Mouse (Mus musculus): ENCODE results near the gene Gba.
"Not testable (repeated sequence)": the region's sequence is repeated elsewhere in the genome, so short reads cannot be mapped to it uniquely, and the experiment has no call there.

The Gba gene

DNA sequence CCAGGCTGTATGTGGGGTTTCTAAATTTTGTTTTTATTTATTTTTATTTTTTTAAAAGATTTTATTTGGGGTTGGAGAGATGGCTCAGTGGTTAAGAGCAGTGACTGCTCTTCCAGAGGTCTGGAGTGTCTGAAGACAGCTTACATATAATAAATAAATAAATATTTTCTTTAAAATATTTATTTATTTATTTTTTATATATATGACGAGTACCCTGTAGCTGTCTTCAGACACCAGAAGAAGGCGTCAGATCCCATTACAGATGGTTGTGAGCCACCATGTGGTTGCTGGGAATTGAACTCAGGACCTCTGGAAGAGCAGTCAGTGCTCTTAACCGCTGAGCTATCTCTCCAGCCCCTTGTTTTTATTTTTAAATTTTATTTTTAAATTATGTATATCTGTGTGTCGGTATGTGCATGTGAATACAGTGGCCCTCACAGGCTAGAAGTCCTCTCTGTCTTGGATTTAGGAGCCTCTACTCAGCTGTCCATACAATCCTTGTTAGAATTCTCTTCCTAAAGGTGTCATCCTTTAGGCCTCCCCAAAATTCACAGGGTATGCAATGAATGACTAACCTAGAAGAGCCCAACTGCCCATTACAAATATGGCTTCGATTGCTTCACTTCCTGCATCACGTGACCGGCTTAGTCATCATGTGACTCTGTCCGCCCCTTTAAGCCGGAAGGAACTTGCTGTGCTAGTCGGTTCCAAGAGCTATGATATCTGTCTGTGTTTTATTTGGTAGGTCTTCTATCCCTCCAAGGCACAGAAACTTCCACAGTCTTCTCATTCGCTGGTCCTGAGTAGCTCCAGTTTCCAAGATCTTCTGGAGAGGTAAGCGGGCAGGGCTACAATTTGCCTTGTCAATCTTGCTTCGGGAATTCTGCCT is at the start of gene Gba:
Gba (plus strand) TSS at position 676 of the 889 bp plus-strand sequence.
- DNase-seq = peak; percentile 76

DNA sequence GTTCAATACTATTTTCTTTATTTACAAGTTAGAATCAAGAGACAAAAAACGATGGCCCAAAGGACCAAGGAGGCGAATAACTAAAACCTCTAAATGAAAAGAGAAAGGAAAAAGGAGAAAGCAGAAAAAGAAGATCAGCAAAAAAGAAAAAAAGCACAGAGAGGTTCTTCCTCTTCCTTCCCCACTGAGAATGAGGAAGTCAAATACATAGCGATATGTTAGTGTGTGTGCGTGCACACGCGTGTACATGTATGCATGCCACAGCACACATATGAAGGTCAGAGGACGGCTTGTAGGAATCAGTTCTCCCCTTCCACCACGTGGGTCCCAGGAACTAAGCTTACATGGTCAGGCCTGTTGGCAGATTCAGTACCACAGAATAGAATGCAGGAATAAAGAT is 45.8 kb upstream of the Gba start:
- DNase-seq = no peak

DNA sequence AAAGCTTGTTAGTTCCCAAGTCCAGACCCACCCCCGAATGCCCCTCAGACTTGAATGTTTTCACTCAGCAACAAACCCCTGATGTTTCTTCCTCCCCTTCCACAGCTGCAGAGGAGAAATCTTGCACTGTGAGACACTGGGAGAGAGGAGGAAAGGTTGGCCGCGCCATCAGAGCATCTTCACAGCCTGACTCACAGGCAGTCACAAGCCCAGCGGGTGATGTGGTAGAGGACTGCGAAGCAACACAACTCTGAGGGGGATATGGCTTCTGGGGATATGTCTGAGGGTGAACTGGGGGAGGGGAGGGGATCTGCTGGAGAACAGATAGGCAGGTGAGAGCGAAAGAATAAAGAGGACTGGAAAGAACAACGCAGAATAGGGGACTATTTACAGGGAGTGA is 44.1 kb upstream of the Gba start:
- no peak for DNase-seq

DNA sequence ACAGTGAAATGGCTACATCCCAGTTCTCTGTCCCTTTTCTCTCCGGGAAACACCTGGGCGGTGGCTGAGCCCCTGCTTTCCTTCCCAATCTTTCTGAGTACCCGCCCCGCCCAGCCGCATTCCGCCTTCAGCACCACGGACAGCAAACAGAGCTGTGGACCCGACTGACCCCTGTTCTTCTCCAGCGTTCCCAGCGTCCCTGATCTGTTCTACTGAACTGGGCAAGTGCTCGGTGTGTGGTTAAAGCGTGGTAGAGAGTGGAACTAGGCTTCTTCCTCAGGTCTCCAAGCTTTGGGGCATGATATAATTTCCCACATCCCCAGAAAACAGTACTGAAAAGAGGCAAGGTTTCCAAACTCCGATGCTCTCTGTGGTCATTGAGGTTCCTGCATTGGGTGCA is 43.5 kb upstream of the Gba start:
- no peak for DNase-seq

DNA sequence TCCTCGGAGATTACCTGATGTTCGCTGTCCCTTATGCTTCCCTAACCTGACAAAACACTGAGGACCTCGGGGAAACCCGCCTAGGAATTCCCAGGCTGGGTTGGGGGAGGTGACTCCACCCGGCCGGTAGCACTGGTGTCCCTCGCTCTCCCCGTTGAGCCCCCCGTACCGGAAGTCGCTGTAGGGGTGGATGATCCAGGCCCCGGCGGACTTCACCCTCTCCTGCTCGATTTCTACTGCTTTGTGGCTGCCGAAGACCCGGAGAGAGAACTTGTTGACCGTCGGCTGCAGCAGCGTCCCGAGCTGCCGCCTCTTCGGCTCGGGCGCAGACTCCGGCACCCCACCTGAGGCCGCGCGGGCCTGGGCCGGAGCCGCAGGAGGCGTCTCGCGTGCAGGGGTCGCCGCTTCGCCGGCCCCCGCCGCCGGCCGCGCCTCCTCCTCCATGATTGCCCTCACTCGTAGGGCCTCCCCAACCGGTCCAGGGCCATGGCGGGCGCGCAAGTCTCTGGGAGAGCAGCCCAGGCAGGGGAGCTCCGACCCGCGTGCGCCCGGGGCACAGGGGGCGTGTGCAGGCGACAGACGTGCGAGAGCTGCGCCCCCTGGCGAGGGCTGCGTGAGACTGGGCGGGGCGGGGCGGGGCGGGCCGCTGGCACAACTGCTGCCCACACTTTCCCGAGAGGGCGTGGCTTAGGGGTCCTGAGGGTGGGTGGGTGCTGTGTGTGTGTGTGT is 42.9 kb upstream of the Gba start, which contains the start of gene Hcn3:
Hcn3 (minus strand) TSS at position 581 of the 729 bp plus-strand sequence.
- DNase-seq = no peak

DNA sequence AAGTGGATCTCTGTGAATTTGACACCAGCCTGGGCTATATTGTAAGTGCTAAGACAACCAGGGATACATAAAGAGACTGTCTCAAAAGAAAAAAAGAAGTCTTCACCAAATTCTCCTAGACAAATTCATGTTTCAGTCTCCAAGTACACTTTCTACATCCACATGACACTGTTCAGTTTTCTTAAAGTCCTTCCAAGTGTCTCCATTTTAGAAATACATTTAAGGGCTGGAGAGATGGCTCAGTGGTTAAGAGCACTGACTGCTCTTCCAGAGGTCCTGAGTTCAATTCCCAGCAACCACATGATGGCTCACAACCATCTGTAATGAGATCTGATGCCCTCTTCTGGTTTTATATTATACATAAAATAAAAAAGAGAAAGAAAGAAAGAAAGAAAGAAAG is 41.5 kb upstream of the Gba start:
- not testable (repeated sequence) for DNase-seq

DNA sequence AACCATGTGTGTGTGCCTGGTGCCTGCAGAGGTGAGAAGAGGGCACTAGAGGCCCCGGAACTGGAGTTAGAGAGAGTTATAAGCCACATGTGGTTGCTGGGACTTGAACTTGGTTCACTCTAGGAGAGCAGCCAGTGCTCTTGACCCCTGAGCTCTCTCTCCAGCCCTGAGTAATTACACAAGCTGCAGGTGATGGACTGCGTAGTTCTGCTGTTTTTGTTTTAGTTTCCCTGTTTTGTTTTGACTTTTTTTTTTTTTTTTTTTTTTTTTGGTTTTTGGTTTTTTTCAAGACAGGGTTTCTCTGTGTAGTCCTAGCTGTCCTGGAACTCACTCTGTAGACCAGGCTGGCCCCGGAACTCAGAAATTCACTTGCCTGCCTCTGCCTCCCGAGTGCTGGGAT is 40.9 kb upstream of the Gba start:
- no peak for DNase-seq

DNA sequence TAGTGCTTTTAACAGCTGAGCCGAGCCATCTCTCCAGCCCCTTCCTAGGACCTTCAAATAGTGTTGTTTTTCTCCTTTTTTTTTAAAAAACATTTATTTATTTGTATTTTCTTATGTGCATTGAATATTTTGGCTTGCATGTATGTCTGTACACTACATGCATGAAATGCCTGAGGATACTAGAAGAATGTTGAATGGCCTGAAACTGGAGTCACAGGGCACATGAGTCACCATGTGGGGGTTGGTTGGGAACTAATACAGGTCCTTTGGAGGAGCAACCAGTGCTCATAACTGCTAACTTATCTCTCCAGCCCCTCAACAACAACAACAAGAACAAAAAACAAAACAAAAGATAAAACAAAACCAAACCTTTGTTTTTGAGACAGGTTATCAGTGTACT is 39.6 kb upstream of the Gba start:
- DNase-seq = no peak

DNA sequence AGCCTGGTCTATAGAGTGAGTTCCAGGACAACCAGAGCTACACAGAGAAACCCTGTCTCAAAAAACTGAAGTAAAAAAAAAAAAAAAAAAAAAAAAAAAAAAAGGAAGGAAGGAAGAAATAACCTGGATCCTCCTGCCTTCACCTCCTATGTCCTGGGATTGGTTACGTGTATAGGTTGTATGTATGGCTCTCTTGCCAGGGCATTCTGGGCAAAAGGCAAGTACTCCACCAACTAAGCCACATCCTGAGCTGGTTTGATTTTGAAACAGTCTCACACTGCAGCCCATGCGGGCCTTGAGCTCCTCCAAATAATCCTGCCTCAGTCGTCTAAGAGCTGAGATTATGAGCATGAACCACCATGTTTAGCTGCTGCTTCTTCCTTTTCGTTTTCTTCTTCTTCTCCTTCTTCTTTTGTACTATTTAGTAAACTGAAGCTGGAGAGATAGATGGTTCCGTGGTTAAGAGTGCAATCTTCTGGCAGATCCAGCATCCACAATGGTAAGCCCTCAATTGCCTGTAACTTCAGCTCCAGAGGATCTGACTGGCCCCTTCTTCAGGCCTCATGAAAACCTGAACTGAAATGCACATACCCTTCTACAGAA is 39.0 kb upstream of the Gba start:
- no peak for DNase-seq

DNA sequence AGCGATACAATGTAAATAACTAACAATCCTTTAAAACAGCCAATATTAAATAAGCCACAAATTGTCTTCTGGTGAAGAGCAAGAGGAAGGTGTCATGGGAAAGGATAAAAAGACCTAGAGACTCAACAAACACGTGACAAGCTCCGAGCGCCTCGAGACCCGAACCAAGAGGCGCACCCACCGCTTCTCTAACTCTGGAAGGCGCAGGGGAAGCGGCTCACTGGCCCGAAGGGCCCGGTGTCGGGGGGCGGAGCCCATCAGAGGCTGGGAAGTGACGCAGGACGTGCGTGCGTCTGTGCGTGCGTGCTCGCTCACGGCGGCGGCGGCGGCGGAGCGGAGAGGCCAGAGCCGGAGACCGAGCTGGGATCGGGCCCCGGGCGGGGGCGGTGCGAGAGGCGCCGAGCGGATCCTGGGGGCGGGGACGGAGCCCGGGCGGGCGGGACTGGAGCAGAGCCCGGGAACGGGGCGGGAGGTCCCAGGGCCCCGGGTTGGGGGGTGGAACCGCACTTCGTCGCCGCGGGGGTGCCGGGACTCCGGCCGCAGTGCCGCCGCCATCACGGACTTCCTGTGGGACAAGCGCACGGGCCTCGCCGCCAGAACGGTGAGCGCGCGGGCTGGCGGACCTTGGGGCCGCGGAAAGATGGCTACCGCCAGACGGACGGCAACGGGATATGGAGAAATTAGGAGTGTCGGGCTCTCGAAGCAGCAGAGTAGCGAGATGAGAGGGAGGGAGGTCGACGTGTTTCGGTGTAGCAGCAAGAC is 38.0 kb upstream of the Gba start, which contains the start of gene Clk2:
Clk2 (plus strand) TSS at position 290 of the 762 bp plus-strand sequence.
- peak; percentile 94 for DNase-seq

DNA sequence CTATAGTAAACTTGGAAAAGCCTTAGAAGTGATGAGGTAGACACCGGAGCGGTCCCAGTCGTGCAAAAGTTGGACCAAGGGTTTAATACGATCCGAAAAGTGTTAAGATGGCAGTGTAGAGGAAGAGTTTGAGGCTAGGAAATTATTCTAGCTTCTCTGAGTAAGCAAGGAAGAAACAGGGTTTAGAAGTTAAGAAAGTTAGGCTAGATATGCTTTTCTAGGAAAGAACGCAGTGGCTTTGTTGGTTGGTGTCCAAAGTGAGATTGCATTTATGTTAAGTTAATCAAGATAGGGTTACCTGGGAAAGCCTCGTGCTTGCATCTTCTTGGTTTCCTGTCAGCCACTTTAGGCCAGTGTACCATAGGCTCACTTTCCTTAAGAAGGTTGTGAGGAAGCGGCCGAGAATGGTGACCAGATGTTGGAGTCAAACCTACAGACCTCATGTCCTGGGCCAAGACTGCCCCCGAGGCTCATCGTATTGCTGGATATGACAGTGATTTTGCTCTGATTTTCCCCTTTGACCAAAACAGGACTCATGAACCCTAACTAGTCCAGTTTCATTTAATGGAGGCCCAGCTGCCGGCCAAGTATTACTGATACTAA is 37.4 kb upstream of the Gba start:
- DNase-seq = no peak

DNA sequence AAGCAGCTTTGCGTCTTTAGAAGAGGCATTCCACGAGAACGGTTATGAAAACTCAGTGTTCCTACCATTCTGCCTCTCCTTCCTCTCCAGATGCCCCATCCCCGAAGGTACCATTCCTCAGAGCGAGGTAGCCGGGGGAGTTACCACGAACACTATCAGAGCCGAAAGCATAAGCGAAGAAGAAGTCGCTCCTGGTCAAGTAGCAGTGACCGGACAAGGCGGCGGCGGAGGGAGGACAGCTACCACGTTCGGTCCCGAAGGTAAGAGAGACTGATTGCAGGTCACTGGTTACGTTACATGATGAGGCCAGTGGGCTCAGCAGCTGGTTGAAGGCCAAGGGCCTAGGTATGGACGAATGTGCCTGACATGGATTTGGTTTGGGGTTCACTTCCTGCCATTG is 35.8 kb upstream of the Gba start:
- DNase-seq = no peak

DNA sequence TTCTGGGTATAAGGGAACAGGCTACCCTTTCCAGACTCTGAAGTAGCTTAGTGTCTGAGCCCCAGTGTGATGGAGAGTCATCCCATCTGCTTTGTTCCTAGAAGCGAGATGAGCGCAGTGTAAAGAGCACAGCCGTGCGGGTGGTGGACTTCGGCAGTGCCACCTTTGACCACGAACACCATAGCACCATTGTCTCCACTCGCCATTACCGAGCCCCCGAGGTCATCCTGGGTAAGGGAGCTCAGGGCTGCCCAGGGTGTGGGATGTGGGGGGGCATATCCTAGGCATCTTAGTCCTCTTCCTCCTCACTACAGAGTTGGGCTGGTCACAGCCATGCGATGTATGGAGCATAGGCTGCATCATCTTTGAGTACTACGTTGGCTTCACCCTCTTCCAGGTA is 27.9 kb upstream of the Gba start:
- no peak for DNase-seq

DNA sequence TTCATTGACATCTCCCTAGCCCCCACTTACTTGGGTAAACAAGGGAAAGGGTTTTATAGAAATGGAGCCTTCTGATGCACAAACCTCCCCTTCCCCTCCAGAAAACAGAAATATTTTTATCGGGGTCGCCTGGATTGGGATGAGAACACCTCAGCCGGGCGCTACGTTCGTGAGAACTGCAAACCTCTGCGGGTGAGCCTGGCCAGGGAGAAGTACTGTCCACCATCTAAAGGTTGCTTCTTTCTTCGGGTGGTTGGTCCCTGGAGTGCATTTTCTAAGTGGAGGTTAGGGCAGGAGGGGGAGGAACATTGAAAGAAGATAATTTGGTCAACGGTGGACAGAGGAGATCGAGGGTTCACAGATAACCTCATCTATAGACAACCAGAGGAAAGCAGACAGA is 27.2 kb upstream of the Gba start:
- DNase-seq = no peak

DNA sequence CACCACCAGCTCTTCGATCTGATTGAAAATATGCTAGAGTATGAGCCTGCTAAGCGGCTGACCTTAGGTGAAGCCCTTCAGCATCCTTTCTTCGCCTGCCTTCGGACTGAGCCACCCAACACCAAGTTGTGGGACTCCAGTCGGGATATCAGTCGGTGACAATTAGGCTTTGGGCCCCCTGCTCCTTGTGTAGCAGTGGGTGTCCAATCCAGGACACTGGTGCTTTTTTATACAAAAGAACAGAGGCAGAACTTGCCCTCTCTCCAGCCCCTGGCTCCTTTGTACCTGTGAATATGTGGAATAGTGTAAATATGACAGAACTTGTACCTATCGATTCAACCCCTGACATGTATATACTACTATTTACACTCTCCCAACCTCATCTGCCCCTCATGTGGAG is 26.3 kb upstream of the Gba start:
- no peak for DNase-seq

DNA sequence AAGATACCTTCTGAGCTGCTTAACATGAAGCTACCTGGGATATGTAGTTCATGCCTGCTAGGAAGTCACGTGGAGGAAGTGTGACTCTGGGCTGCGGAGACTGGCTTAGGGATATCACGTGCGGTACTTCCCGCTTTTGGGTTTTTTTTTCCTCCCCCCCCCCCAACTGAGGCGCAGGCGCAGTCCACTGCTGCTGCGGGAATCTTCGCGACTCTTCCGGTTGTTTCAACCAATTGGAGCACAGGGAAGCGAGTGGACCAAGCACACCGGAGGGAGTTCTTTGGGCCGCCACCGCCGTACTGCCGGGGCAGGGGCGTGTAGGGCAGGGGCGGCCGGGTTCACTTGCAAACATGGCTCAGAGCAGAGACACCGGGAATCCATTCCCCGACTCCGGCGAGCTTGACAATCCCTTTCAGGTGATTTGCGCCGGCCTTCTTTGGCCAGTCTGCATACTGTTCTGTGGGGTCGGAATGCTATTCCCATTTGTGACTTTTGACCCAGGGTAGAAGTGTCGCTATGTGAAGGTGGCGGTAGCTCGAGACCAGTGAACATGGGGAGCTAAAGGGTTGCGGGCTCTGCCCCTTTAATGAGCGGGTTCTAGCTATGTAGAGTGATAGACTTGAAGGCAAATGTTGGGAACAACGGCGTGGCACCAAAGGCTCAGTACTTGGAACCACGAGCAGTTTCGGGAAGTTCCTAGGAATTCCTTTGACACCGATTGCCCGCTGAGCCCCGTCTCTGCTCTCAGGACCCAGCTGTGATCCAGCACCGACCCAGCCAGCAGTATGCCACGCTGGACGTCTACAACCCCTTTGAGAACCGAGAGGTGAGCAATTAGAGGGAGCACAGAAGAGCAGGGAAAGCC is 25.3 kb upstream of the Gba start, which contains the start of gene Scamp3:
Scamp3 (plus strand) TSS at position 232 of the 865 bp plus-strand sequence.
- peak; percentile 95 for DNase-seq

DNA sequence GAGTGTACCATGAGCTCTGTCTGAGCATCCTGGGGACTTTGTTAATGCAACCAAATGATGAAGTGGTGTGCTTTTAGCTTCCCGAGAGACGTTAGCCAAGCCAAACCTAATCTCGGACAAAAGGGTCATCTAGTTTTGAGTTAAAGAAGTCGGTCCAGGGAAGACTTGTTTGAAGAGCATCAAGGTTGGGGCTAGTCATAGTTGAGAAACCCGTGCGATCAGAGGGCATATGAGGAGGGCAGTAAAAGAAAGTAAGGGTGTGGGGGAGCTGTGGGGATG is 24.7 kb upstream of the Gba start:
- DNase-seq = no peak

DNA sequence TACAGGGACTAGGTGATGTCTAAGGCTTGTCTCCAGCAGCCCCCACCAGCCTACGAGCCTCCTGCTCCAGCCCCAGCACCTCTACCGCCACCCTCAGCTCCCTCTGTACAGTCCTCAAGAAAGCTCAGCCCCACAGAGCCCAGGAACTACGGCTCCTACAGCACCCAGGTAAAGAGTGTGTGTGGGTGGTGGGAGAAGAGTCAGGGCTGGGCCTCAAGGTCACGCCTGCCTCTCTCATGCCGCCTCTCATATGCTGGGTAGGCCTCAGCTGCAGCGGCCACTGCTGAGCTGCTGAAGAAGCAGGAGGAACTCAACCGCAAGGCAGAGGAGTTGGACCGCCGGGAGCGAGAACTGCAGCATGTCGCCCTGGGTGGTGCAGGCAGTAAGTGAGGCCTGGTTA is 23.7 kb upstream of the Gba start:
- no peak for DNase-seq

DNA sequence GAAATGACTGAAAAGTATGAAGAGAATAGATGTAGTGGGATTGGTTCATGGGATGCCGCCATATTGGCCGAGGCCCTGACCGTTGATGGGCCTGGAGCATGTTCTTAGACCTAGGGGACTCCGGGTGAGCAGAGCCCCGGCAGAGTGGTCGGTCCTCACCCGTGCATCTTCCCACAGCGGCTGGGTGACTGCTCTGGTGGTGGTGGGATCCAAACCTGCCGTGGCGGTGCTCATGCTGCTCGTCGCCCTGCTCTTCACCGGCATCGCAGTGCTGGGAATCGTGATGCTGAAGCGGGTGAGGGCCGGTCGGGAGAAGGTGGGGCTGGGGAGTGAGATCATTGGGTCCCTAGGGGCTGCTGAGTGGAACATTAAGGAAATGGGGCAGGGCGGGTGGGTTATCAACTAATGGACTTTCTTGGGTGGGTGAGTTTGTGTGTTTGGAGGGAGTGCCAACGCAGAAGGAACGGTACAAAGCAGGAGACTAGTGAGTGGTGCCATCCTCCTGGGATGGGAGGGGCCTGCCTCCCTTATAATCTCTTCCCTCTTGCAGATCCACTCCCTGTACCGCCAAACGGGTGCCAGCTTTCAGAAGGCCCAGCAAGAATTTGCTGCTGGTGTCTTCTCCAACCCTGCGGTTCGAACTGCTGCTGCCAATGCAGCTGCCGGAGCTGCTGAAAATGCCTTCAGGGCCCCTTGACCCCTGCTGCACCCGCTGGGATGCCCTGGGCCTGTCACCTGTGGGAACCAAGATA is 20.8 kb upstream of the Gba start:
- no peak for DNase-seq

DNA sequence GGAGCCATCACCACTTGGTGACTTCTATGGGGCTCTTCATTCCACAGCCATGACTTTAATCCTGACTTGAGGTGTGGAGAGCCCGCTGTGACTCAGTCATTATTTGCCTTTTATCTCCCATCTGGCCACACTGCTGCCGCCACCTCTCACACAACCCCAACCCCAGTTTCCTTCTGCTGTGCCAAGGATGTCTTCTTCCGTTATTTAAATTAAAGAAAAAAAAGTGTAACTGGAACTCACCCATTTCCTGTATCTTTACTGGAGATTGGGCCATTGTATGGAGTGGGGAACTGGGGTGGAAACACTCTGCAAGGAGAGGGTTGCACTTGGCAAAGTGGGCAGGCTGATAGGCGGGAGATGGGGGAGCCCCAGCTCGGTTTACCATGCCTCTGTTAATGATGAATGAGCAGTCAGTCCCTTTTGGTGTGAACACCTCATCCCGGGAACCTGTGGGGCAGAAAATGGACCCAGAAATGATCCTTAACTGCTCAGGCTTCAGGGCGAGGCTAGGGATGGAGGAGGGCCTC is 20.1 kb upstream of the Gba start:
- no peak for DNase-seq

Data from kidney, adult 11 months (tissue).